ENCODE assay signal across 12 mouse cellular contexts in the genomic region with DNA sequence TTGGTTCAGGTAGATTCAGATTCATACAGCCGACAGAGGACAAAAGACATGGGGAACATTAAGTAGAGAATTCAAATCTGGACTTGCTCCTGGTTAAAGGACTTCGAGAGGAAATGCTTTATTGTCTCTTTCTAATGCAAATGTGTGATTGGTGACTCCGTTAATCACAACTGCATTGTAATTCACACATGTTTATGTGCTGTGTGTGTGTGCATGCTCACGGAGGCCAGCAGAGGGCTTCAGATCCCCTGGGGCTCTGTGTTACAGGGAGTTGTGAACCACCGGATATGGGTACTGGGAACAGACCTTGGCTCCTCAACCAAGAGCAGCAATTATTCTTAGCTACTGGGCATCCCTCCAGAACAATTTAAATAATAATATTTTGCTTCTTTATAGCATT.
"Had no signal": no experiment of that assay in that cellular context is flagged by ENCODE, and none has a peak within 500 bp of the region (broad histone marks: within the 10 kb centered on the region; RNA-seq: fewer than 3 reads in every experiment).

No protein-coding gene starts in this region.

- H3K36me3 ChIP-seq: limb, embryonic 13.5 days; midbrain, embryonic 10.5 days; midbrain, embryonic 15.5 days had no signal

- H3K4me2 ChIP-seq: limb, embryonic 13.5 days; midbrain, embryonic 15.5 days had no signal

- H3K9ac ChIP-seq: limb, embryonic 13.5 days; liver, embryonic 14.5 days; midbrain, embryonic 15.5 days had no signal

- DNase-seq: kidney, adult 18-20 months; kidney, postnatal 14 days; left cerebral cortex, postnatal 4 days; lung, adult 18-20 months; lung, postnatal 10 days; lung, postnatal 4 days; right cerebral cortex, postnatal 14 days; thymus, postnatal 36 days had no signal

- H3K4me3 ChIP-seq: limb, embryonic 13.5 days; midbrain, embryonic 10.5 days; midbrain, embryonic 15.5 days had no signal

- H3K4me1 ChIP-seq: limb, embryonic 13.5 days had no signal

- ATAC-seq: midbrain, embryonic 15.5 days had no signal

- H3K27ac ChIP-seq: limb, embryonic 13.5 days; liver, embryonic 14.5 days; midbrain, embryonic 10.5 days; midbrain, embryonic 15.5 days had no signal

- H3K27me3 ChIP-seq: midbrain, embryonic 15.5 days had no signal

- H3K9me3 ChIP-seq: limb, embryonic 13.5 days; midbrain, embryonic 10.5 days; midbrain, embryonic 15.5 days had no signal
